Mouse (Mus musculus) CH12.LX (cell line): ENCODE measurements at regions not wholly inside any gene's neighbourhood (a gene's known extent, or its start where the extent isn't known, plus 50 kb on each side); places are given as distances from the start of the nearest gene placed in this dataset.

Source experiments
- BHLHE40 ChIP-seq: IDR thresholded peaks from 2 replicates; pipeline ENCODE4 v1.6.1; 2011; ENCODE audit warnings: mild to moderate bottlenecking, low read depth, low read length, improper control_type of control experiment
- CHD1 ChIP-seq: IDR thresholded peaks from 2 replicates; pipeline ENCODE4 v1.6.1; 2012; ENCODE audit warnings: low read depth, low read length, improper control_type of control experiment, inconsistent platforms
- CHD2 ChIP-seq: IDR thresholded peaks from 2 replicates; pipeline ENCODE4 v1.6.1; 2011; ENCODE audit warnings: low read length, improper control_type of control experiment
- CTCF ChIP-seq, 2 experiments: IDR thresholded peaks in 1 of 2; conservative IDR thresholded peaks in 1 of 2; 2 replicates each; pipeline ENCODE4 v1.5.1; 2011 to 2012; ENCODE audit warnings: low read depth in 2 of 2, low read length in 2 of 2, improper control_type of control experiment in 1 of 2, inconsistent platforms in 1 of 2, mild to moderate bottlenecking in 1 of 2, moderate library complexity in 1 of 2
- EP300 ChIP-seq: IDR thresholded peaks from 2 replicates; pipeline ENCODE4 v1.6.1; 2011; ENCODE audit warnings: low read length, improper control_type of control experiment
- ETS1 ChIP-seq: conservative IDR thresholded peaks from 2 replicates; pipeline ENCODE4 v1.6.1; 2012; ENCODE audit warnings: low read depth, mild to moderate bottlenecking, inconsistent platforms, low read length, improper control_type of control experiment, moderate library complexity
- MXI1 ChIP-seq: IDR thresholded peaks from 2 replicates; pipeline ENCODE4 v1.6.1; 2011; ENCODE audit warnings: mild to moderate bottlenecking, low read depth, low read length, improper control_type of control experiment
- NRF1 ChIP-seq: IDR thresholded peaks from 2 replicates; pipeline ENCODE4 v1.6.1; 2014; ENCODE audit warnings: low read depth, mild to moderate bottlenecking, inconsistent platforms, low read length, improper control_type of control experiment, moderate library complexity
- POLR2A ChIP-seq: IDR thresholded peaks from 2 replicates; pipeline ENCODE4 v1.6.1; 2011; ENCODE audit warnings: low read depth, mild to moderate bottlenecking, improper control_type of control experiment, low read length
- RAD21 ChIP-seq: IDR thresholded peaks from 2 replicates; pipeline ENCODE4 v1.6.1; 2011; ENCODE audit warnings: low read depth, mild to moderate bottlenecking, low read length, improper control_type of control experiment, moderate library complexity
- UBTF ChIP-seq: IDR thresholded peaks from 2 replicates; pipeline ENCODE4 v1.6.1; 2012; ENCODE audit warnings: low read depth, mild to moderate bottlenecking, inconsistent platforms, low read length, improper control_type of control experiment, moderate library complexity
- USF1 ChIP-seq: IDR thresholded peaks from 2 replicates; pipeline ENCODE4 v1.6.1; 2014; ENCODE audit warnings: low read depth, mild to moderate bottlenecking, inconsistent platforms, low read length, improper control_type of control experiment
- ZKSCAN1 ChIP-seq: IDR thresholded peaks from 2 replicates; pipeline ENCODE4 v1.6.1; 2012; ENCODE audit warnings: low read depth, inconsistent platforms, low read length, improper control_type of control experiment, borderline replicate concordance
- ZNF384 ChIP-seq: IDR thresholded peaks from 2 replicates; pipeline ENCODE4 v1.6.1; 2012; ENCODE audit warnings: low read depth, low read length, improper control_type of control experiment, inconsistent platforms

GRCm38 (mm10) chr8:67231921-67232701 is 291.5 kb upstream of the Nat3 start:
- no peak for TF ChIP-seq USF1
- TF ChIP-seq BHLHE40 = no peak
- TF ChIP-seq EP300 = no peak
- no peak for TF ChIP-seq CHD1
- no peak for TF ChIP-seq POLR2A
- TF ChIP-seq CTCF (conservative IDR thresholded peaks at IDR 0.05 in 1 of 2, IDR thresholded peaks at IDR 0.05 in 1 of 2; ENCODE audit: low read depth in 2 of 2, low read length in 2 of 2) = no peak
- TF ChIP-seq CHD2 = no peak
- no peak for TF ChIP-seq UBTF
- no peak for TF ChIP-seq NRF1
- TF ChIP-seq ZKSCAN1 = no peak
- TF ChIP-seq RAD21 = no peak
- TF ChIP-seq MXI1 = no peak
- TF ChIP-seq ZNF384 = no peak
- TF ChIP-seq ETS1 = no peak
